Mouse (Mus musculus): ENCODE results near the gene Ppfia3. TPM values are rescaled to one million over a fixed set of nuclear protein-coding genes. Genes with fewer than 3 reads are reported as not detected.
"Not testable (repeated sequence)": the region's sequence is repeated elsewhere in the genome, so short reads cannot be mapped to it uniquely, and the experiment has no call there.

The Ppfia3 gene
- 100 to 1,000 TPM; 154 to 170 TPM for total RNA-seq (2021)
- long read RNA-seq, experiment 1, full-length matches to known transcripts: 80 of 161 reads
- long read RNA-seq, experiment 1, partial matches to known transcripts: 51 of 161 reads
- long read RNA-seq, experiment 1, other reads (novel, unspliced or antisense): 30 of 161 reads
- long read RNA-seq, experiment 2, full-length matches to known transcripts: 53 of 106 reads
- long read RNA-seq, experiment 2, partial matches to known transcripts: 32 of 106 reads
- long read RNA-seq, experiment 2, other reads (novel, unspliced or antisense): 21 of 106 reads

DNA sequence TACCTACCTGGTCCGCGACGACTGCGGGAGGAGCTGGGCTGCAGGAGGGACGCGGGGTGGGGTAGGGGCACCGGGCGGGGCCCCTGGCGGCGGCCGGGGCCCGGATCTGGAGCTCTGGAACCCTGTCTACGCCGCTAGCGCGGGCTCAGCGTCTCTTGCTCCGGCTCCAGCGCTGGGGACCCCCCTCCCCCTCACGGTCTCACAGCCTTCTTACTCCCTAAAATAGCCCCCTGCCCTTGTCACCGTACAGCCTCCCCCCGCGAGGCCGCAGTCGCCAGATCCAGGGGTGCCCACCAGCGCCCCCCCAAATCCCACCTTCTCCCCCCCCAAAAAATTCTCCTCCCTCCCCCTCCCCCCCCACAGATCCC, at the start of gene Ppfia3:
Gene Ppfia3, minus strand, starts transcription at position 368 of the 368 bp plus-strand sequence.
- peak in 1 of 2 experiments; percentile 36 for DNase-seq (ENCODE audit: low spot score in 2 of 2)

DNA sequence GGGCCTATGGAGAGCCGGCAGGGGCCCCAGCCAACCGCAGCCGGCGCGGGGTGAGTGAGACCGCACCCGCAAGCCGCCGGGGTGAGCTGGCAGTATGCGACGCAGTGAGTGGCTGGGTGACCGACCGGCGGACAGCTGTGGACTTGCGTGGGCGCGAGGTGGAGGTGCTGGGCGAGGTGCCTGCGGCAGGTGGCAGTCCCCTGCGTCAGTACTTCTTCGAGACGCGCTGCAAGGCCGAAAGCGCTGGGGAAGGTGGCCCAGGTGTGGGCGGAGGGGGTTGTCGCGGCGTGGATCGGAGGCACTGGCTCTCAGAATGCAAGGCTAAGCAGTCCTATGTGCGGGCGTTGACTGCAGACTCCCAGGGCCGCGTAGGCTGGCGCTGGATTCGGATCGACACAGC, 48.8 kb upstream of the Ppfia3 start:
- peak; percentile 38 to 67 for DNase-seq (ENCODE audit: low spot score in 2 of 2)

DNA sequence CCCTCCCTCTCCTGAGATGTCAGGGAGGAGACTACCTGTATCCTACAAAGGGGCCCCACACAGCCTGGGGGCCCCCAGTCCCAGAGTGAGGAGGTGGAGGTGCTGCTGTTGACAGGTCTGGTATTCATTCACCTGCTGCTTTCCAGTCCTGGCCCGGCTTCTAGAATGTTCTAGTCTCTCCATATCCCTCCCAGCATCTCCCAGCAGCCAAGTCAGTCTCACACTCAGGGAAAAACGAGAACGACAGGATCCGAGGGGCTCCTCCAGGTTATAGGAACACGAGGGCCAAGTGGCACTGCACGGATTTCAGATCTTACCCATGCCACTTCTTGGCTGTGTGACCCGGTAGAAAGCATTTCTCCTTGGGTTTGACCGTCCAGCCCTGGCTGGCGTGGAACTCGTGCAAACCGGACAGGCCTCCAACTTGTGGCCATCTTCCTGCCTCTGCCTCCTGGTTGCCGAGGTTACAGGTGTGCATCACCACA, 48.0 kb upstream of the Ppfia3 start:
- no peak for DNase-seq (ENCODE audit: low spot score in 2 of 2)

DNA sequence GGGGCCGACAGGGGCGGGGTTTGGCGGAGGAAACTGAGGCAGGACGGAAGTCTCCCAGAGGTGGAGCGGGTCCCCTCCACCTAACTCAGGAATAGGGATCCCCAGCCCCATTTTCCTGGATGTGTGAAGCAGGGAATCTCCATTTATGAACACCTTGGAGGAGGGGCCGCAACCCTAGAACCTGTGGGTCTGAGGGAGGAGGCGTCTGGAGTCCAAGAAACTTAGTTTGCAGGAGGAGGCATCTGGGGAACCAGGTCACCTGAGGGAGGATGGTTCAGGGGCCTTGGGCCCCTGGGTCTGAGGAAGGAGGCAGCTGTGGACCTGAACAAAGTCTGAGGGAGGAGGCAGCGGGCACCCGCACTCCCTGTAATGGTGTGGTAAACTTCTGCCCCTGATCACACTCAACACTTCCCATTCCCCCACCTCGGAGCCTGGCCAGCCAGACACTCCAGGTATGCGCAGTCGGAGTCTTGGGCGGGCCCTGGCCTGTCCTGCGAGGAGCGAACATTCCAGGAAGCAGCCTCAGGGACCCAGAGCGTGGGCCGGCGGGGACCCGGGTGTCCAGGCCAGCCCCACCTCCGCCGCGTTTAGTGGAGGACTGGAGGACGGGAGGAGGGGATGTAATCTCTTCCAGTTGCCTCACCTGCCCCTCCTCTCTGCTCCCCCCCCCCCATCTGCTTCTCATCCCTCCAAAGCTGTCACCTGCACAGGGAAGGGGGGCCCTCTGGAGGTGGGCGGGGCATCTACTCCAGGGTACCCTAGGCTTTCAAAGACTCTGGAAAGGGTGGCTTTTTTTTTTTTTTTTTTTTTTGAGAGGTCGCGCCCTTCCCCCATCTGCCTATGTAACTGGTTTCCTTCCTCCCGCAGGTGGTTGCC, 47.3 kb upstream of the Ppfia3 start:
- no peak for DNase-seq (ENCODE audit: low spot score in 2 of 2)

DNA sequence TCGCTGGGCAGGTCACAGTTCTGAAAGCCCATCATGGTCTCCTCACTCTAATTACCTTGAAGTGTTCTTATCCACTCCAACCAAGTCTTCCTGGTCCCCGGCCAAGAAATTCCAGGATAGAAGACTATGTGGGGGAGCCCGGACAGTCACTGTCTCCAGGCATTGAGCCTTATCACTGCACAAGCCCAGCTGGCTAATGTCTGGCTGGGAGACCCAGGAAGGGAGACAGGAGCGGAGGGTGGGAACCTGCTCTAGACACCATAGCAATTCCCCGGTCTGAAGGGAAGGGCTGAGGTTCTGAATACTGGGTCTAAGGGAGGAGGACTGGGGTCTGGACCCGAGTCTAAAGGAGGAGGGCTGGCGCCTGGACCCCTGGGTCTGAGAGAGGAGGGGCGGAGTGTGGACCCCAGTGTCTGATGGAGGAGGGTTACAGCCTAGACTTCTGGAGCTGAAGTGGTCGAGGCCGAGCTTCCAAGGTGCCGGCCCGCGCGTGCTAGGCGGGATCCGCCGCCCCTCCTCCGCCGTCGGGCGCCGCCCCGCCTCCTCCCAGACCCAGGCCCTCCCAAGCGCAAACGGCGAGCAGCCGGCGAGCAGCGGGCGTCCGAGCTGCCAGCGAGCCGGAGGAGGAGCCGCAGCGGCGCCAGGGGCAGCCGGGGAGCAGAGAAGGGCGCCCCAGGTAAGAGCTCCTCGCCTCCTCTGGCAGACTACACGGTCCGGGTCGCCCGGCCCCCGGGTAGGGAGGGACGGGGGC, 46.5 kb upstream of the Ppfia3 start, which contains the start of gene Ntf5:
Gene Ntf5, plus strand, starts transcription at position 583 of the 751 bp plus-strand sequence.
- no peak for DNase-seq (ENCODE audit: low spot score in 2 of 2)

DNA sequence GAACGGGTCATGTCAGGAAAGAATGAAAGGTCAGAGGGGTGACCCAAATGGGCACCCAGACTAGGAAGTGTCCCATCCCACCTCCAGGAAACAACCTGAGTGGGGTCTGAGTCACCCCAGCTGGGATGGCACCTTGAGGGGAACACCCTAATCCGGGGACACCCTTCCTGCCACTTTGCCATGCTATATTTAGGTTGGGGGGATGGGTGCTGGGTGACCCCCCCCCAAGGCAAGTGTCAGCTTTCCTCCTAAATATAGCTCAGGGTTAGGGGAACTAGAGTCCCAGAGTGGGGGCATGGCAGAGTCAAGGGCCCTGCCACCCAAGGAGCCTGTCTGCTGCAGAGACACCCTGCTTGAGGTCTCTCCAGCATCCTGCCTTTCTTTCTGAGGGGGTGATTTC, 45.6 kb upstream of the Ppfia3 start:
- no peak for DNase-seq (ENCODE audit: low spot score in 2 of 2)

DNA sequence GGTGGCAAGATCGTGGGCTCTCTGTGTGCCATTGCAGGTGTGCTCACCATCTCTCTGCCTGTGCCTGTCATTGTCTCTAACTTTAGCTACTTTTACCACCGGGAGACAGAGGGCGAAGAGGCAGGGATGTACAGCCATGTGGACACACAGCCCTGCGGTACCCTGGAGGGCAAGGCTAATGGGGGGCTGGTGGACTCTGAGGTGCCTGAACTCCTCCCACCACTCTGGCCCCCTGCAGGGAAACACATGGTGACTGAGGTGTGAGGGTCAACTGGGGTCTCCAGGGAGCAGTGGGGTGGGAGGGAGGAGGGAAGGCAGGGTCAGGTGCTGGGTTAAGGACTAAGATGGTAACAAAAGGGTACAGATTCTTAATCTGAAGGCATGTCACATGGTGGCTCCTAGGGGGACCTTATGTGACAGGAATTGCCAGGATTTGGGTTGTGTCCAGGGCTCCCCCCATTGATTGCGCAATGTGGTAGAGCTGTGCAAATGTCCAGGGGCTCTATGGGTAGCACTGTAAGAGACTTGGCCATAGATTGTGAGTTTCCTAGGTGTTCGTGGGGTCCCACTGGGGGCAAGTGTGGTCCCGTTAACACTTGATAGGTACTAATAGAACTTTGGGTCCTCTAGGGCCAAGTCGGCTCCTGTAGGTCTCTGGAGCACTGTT, 42.8 kb upstream of the Ppfia3 start:
- DNase-seq (ENCODE audit: low spot score in 2 of 2): no peak

DNA sequence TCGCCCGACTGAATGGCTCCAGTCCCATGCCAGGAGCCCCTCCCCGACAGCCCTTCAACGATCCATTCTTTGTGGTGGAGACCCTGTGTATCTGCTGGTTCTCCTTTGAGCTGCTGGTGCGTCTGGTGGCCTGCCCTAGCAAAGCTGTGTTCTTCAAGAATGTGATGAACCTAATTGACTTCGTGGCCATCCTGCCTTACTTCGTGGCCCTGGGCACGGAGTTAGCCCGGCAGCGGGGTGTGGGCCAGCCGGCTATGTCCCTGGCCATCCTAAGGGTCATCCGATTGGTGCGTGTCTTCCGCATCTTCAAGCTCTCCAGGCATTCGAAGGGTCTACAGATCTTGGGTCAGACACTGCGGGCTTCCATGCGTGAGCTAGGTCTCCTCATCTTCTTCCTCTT, 42.1 kb upstream of the Ppfia3 start:
- DNase-seq (ENCODE audit: low spot score in 2 of 2): no peak

DNA sequence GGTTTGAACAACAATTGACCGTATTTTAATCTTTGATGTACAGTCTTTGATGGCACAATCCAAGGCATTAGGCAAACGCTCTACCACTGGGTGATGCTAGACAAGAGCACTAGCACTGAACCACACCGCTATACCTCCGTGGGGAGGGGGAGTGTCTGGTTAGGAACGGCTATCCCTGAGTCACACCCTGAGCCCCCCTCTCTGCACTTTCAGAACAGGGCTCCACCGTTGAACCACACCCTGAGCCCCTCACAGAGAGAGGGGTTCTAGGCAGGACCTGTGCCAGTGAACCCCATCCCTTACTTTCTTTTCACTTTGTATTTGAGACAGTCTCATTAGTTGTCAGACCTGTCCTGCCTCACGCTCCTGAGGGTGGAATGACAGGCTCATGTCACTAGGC, 41.5 kb upstream of the Ppfia3 start:
- no peak for DNase-seq (ENCODE audit: low spot score in 2 of 2)

DNA sequence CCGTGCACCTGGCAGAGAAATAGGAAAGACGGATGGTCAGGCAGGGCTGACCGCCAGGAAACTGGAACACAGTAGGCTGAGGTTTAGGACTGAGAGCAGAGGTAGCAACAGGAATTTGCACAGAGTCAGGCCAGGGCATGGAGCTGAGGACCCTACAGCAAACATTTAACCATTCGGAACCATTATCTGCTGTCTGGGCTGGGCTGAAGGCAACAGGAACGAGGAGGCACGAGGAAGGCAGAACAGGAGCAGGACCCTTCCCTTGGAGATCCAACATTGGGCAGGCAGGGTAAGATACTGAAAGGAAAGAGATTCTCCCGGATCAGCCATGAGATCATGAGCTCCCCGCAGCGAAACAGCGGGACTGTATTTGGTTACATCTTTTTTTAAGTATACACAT, 41.0 kb upstream of the Ppfia3 start:
- no peak for DNase-seq (ENCODE audit: low spot score in 2 of 2)

DNA sequence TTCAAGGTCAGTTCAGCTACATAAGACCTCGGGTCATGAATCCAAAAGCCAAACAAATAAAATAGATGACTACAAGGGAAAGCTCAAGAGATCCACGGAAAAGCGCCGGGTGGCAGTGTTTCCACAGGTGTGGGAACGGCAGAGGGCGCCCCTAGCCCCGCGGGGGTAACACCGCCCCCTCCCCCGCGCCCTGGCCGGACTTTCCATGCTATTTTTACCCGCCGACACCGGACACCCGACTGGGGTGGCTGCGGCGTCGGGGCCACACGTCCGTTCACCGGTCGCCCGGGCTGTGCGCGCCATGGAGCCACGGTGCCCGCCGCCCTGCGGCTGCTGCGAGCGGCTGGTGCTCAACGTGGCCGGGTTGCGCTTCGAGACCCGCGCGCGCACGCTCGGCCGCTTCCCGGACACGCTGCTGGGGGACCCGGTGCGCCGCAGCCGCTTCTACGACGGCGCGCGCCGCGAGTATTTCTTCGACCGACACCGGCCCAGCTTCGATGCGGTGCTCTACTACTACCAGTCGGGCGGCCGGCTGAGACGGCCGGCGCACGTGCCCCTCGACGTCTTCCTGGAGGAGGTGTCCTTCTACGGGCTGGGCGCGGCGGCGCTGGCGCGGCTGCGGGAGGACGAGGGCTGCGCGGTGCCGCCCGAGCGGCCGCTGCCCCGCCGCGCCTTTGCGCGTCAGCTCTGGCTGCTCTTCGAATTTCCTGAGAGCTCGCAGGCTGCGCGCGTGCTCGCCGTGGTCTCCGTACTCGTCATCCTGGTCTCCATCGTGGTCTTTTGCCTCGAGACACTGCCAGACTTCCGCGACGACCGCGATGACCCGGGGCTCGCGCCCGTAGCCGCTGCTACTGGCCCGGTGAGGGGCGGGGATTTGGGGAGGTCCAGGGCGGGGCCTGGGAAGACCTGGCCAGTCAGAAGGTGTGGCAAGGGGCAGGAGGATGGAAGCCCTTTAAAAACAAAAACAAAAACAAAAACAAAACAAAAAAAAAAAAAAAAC, 39.6 kb upstream of the Ppfia3 start:
- no peak for DNase-seq (ENCODE audit: low spot score in 2 of 2)

DNA sequence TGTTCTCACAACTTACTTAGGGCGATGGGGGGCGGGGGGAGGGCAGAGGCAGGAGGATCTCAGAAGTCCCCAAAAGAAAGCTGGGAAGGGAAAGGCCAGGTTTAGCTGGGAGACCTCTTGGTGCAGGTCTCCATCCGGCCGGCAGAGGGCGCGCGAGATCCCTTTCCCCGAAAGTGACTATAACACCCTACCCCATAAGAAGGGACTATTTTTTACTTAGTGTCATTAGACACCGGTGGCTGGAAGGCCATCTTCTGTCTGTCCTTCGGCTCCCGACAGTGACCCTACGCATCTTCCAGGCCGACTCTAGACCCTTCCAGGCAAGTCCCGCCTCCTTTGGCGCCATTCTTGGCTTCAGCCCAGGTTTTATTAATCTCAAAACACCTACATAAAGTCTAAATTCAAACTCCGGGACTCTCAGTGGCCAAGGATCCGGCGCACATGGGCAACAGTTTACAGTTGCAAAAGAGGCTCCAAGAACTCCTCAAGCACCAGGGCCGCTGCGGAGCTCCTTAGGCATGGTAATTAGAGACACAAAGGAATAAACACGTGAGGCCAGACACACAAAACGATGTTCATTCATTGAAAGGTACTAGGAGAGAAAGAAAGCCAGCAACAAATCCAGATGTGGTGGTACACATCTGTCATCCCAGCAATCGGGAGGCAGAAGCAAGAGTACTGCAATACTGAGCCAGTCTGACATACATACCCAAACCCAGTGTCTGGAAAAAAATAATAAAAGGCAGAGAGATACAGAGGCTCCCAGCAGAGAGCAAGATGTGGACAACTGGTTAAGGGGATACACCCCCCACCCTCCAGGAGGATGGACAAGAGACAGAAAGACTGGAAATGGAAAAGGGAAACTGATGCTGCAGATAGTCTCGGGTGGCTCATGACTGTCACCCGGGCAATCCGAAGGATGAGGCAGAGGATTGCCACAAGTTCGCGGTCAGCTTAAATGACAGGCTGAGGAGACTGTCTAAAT, 38.6 kb upstream of the Ppfia3 start, which contains the start of gene Kcna7:
Gene Kcna7, plus strand, starts transcription at position 563 of the 985 bp plus-strand sequence.
- DNase-seq (ENCODE audit: low spot score in 2 of 2): peak; percentile 57 to 78

DNA sequence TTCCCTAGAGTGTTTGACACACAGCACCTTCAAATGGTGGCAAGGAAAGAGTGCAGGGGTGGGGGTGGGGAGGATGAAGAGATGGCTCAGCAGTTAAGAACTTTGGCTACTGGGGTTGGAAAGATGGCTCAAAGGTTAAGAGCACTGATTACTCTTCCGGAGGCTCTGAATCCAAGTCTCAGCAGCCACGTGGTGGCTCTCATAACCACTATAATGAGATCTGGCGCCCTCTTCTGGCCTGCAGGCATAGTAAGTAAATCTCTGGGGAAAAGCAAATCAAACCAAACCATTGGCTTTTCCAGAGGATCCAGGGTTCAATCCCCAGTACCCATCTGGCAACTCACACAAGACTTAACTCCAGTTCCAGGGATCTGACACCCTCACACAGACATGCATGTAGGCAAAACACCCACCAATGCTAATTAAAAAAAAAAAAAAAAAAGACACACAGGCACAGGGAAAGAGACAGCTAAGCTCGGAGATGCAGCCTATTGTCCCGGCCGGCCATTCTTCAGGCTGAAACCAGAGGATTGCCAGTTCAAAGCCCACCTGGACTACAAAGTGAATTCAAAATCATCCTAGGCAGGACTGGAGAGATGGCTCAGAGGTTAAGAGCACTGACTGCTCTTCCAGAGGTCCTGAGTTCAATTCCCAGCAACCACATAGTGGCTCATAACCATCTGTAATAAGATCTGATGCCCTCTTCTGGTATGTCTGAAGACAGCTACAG, 36.9 kb upstream of the Ppfia3 start:
- peak; percentile 33 to 55 for DNase-seq (ENCODE audit: low spot score in 2 of 2)

DNA sequence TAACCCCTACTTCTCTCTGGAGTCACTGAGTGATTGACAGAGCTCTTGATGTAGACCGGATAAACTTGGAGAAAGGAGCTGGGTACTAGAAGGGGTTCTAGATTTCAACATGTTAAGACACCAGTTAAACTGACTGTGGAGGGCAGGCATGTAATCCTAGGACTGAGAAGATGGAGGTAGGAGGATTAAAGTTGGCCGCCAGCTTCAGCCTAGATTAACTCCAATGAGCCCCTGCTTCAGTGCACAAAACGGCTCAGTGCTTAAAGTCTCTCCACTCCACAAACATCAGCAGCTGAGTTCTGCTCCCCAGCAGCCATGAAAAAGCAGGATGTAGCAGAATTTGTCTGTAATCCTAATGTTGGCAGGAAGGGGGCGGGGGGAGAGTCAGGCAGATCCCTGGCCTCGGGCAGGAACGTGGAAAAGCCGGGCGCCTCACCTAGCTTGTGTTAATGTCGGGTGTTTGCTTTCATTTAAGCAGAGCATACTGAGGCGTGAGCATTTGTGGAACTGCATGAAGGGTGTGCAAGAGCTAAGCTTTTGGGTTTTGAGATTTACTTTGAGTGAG, 34.8 kb upstream of the Ppfia3 start:
- no peak for DNase-seq (ENCODE audit: low spot score in 2 of 2)

DNA sequence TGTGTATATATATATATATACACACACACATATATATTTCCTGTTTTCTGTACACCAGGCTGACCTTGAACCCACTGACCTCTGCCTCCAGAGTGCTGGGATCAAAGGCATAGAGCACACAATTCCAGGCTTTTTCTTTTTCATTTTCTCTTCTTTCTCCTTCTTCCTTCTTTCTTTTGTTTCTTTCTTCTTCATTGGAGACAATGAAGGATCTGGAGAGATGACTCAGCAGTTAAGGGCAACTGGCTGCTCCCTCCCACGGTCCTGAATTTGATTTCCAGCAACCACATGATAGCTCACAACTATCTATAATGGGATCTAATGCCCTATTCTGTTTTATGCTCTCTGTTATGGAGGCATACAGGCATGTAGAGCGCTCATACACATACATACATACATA, 30.0 kb upstream of the Ppfia3 start:
- DNase-seq (ENCODE audit: low spot score in 2 of 2): no peak

DNA sequence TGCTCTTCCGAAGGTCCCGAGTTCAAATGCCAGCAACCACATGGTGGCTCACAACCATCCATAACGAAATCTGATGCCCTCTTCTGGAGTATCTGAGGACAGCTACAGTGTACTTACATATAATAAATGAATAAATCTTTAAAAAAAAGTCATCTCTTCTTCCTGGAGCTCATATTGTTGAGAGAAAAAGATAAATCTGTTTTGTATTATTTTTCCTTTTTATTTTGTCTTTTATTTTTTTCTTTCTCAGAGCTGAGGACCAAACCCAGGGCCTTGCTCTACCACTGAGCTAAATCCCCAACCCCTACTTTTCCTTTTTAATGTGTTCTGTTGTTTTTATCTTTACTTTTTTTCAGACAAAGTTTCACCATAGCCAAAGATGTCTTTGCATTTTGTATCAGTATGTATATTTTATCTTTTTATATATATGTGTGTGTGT, 29.5 kb upstream of the Ppfia3 start:
- DNase-seq (ENCODE audit: low spot score in 2 of 2): not testable (repeated sequence)

DNA sequence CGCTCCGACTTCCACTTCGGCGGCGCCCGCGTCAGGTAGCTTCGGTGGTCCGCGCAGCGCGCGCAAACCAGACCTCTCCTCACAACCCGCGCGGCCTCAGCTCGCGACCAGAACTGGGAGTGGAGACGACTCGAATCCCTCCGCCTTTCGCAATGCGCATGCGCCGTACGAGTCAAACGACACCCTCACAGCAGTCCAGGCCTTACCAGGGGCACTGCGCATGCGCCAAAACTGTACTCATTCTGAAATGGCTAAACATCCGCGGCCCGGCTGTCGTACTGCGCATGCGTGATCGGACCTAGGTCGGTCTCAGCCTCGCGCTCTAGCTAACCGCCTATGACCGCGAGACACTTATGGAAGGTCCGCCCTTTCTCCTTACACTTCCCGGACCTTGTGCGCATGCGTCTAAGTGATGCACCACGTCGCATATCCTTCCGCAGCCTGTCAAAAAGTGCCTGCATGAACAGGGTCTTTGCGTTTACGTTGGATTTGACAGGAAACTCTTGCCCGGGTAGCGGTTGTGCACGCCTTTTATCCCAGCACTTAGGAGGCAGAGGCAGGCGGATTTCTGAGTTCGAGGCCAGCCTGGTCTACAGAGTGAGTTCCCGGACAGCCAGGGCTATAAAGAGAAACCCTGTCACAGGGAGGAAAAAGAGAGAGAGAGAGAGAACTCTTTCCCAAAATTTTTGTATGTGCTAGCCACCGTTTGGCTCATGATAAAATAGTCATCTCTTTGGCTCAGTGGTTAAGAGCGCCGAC, 28.9 kb upstream of the Ppfia3 start, which contains the start of gene Snrnp70:
Gene Snrnp70, minus strand, starts transcription at position 165 of the 759 bp plus-strand sequence.
- peak; percentile 100 for DNase-seq (ENCODE audit: low spot score in 2 of 2)

All from left cerebral cortex, adult 18-20 months (tissue).